Mouse (Mus musculus): Measurements from ENCODE around the gene Plch1.

GRCm38 (mm10) chr3:63835816-63836215 lies 63.5 kb downstream of the Plch1 start:
- no peak for TF ChIP-seq POLR2A (IDR thresholded peaks at IDR 0.05; ENCODE audit: borderline replicate concordance, extremely low read depth, low read depth, low read length)
- TF ChIP-seq CTCF (IDR thresholded peaks at IDR 0.05; ENCODE audit: insufficient read depth, low read length): no peak

Data from lung, adult 2 months (tissue).